Mouse (Mus musculus) brain, embryonic 14.5 days (tissue): ENCODE results near the gene Sdc1. TPM values are rescaled to one million over a fixed set of nuclear protein-coding genes. Genes with fewer than 3 reads are reported as not detected.

ENCODE experiments used
- DNase-seq: peaks from one replicate; pipeline ENCODE4 v3.0.0-alpha.2; 2011; ENCODE audit warnings: low read depth
- CTCF ChIP-seq: fragments of 200-500 bp; IDR thresholded peaks from 2 replicates; pipeline ENCODE4 v1.5.1; 2012; ENCODE audit warnings: inconsistent platforms, mild to moderate bottlenecking, moderate library complexity, borderline replicate concordance; ENCODE audit not compliant: insufficient read depth, insufficient read length; ENCODE audit errors: extremely low read depth
- POLR2A ChIP-seq: fragments of 200-500 bp; IDR thresholded peaks from 2 replicates; pipeline ENCODE4 v1.6.1; 2012; ENCODE audit warnings: mild to moderate bottlenecking, inconsistent platforms, borderline replicate concordance; ENCODE audit not compliant: poor library complexity, insufficient read depth, insufficient read length, severe bottlenecking; ENCODE audit errors: extremely low read depth
- polyA plus RNA-seq: library from polyadenylated mRNA; depleted of rRNA; stranded (reverse); fragments of >200 nt; gene quantifications from 2 replicates; pipeline ENCODE4 v1.2.3, GENCODE M21; 2012; rRNA removed

The Sdc1 gene
- polyA plus RNA-seq, 1 experiment = 34.5 TPM

- no peak for DNase-seq
- TF ChIP-seq CTCF (no peak), POLR2A (no peak)
Observed at GRCm38 (mm10) chr12:8830967-8831635, 60.0 kb downstream of the Sdc1 start.

DNA sequence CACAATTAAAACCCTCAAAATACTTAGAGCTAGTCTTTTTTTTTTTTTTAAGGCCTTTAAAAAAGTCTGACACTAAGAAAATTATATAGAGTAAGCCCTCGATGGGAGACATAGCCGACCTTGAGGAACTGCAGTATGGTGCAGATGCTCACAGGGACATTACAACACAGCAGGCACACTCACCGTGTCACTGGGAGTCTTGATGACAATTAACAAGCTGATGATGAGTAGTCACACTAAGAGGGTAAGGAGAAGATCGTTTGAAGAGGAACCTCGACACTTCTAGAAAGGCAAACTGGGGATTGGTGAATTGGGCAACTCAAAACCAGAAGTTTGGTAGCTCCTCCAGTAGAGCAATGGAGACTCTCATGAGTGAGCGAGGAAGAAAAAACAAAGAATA is 60.6 kb downstream of the Sdc1 start:
- no peak for DNase-seq
- no peak for TF ChIP-seq POLR2A
- no peak for TF ChIP-seq CTCF

DNA sequence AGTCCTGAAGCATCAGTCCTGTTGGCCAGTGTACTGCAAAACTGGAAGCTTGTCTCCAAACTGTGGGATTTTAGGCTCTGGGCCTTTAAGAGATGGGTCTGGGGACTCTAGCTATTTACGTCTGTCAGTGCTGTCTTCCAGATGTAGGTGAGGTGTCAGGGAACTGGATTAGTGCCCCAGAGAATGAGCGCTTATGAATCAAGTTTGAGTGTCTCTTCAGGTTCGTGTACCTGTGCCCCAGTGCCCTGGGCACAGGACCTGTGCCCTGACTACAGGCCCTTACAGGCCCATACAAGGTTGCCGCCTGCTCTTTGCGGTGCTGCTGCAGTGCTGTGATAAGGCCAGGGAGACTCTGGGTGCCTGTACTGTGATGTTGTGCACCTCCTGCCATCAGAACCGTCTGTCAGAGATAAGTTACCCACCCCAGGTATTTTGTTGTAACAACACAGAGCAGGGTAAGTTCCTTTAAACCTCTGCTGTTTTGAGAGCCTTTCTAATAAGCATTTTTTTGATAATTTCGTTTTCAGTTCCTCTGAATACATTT is 69.7 kb downstream of the Sdc1 start:
- TF ChIP-seq POLR2A (no peak), CTCF (no peak)
- DNase-seq = no peak

DNA sequence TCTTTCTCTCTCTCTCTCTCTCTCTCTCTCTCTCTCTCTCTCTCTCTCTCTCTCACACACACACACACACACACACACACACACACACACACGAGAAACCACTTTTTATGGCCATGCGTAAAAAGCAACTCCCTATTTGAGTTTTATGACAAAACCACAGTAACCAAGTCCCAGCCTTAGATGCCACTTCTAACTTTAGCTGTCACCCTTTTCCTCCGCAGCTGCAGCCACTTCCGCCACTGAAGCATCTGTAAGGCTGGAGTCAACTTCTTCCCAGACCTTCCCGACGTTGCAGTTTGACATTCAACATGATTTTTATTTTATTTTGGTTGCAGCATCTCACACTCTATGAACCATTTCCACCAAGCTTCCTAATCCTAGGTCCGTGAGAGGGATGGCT is 71.6 kb downstream of the Sdc1 start:
- no peak for DNase-seq
- no peak for TF ChIP-seq CTCF
- no peak for TF ChIP-seq POLR2A

Other genes starting within 250 kb of the Sdc1 start
- not detected in 2 replicates for gene Slc7a15, start 172.3 kb upstream of the Sdc1 start, polyA plus RNA-seq
- gene Pum2, start 97.2 kb upstream of the Sdc1 start, polyA plus RNA-seq = 90.7 and 99.7 TPM in 2 replicates
- gene Laptm4a, start 150.3 kb downstream of the Sdc1 start, polyA plus RNA-seq = 253 and 322 TPM in 2 replicates
- gene Matn3, start 176.6 kb downstream of the Sdc1 start, polyA plus RNA-seq = 0.16 and 0.26 TPM in 2 replicates
- 13.3 and 16.6 TPM in 2 replicates for gene Wdr35, start 202.6 kb downstream of the Sdc1 start, polyA plus RNA-seq